Mouse (Mus musculus) left cerebral cortex, adult 9 months (tissue): ENCODE measurements around the gene A630095E13Rik.
"Not testable (repeated sequence)": the region's sequence is repeated elsewhere in the genome, so short reads cannot be mapped to it uniquely, and the experiment has no call there.

Experiments
- DNase-seq, 2 experiments: peaks; one replicate each; pipeline ENCODE4 v3.0.0; 2022; ENCODE audit warnings: low spot score in 2 of 2

A630095E13Rik gene

DNA sequence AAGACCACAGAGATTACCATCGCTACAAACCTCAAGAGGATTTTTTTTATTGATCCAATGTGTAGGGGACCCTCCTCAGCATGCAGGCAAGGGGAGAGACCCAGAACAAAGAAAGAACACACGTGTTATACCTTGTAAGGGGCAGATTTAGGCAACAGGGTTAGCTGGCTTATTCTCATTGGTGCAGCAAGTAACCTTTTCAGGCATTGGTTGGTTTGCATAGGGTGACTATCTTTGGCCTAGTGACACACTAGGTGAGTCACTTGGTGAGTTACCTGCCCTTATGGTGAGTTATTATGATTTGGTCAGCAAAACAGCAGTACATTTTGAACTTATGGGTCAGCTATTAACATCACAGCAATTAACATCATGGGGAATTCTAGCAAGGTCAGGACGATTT is at the start of gene A630095E13Rik:
Gene A630095E13Rik (minus strand): TSS at position 101 of the 400 bp plus-strand sequence.
- DNase-seq = not testable (repeated sequence)

DNA sequence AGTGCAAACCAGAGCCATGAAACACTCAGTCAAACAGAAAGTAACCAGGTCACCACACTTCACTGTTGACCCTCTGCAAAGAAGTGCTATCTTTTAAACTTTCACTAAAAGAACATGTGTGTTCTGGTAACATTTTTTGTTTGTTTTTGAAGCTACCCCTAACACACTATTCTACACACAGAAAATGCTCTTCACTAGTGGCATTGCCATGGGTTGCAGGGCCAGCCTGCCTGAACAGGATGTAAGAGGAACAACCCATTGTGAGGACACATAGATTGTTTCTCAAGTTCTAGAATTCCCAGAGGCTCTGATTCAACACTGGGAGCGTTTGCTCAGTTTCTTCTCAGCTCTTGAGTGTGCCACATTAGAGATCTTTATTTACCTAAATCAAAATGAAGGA is 49.7 kb upstream of the A630095E13Rik start, which contains the start of gene Acrv1:
Gene Acrv1 (plus strand): TSS at position 301 of the 400 bp plus-strand sequence.
- no peak for DNase-seq

DNA sequence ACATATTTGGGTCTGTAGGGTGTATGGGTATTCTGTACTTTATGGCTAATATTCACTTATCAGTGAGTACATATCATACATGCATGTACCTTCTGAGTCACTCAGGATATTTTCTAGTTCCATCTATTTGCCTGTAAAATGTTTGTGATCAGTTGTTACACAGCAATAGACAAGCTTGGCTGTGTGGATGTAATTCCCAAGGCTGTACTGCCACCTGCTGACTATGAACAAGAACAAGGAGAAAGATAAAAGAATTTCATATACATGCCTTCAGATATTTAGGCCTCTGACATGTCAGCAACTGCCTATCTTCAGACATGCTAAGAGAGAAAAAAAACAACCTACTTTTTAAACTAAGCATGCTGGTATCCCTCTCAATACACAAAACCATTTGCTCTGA is 44.2 kb upstream of the A630095E13Rik start:
- DNase-seq = peak in 1 of 2 experiments; percentile 12

DNA sequence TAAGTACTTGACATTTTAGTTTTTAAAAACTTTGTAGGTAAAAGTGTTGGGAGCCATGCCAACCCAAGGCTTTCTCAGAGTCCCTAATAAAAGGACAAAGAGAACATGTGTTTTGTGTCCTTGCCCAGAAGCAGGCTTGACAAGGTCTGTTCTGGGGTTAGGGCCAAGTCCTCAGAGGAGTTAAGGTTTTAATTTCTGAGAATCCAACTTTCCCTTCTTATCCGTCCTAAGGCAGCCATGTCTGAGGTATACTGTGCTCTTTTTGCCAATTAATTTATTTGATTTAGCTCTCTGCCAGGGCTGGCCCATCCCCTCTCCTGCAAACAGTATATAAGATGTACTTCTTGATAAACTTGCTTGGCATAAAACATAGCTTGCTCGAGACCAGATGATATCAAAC is 38.2 kb upstream of the A630095E13Rik start:
- no peak for DNase-seq
